Mouse (Mus musculus) splenic B cell, adult 2 months (primary cell): ENCODE results near the gene Vmn1r165.
"Not testable (repeated sequence)": the region's sequence is repeated elsewhere in the genome, so short reads cannot be mapped to it uniquely, and the experiment has no call there.

Source experiments
- DNase-seq: peaks from one replicate; pipeline ENCODE4 v3.0.0-alpha.2; 2011; ENCODE audit warnings: low read depth, low spot score
- H3K27me3 ChIP-seq: 2 replicates; pipeline ENCODE4 v1.6.1; 2012; ENCODE audit warnings: mild to moderate bottlenecking, low read length, moderate library complexity, mixed read lengths; ENCODE audit not compliant: control insufficient read depth, poor library complexity, insufficient read depth, severe bottlenecking
- H3K36me3 ChIP-seq: 2 replicates; pipeline ENCODE4 v1.6.1; 2012; ENCODE audit warnings: mild to moderate bottlenecking, low read length, moderate library complexity, mixed read lengths; ENCODE audit not compliant: control insufficient read depth, poor library complexity, insufficient read depth, severe bottlenecking

Vmn1r165 gene

DNA sequence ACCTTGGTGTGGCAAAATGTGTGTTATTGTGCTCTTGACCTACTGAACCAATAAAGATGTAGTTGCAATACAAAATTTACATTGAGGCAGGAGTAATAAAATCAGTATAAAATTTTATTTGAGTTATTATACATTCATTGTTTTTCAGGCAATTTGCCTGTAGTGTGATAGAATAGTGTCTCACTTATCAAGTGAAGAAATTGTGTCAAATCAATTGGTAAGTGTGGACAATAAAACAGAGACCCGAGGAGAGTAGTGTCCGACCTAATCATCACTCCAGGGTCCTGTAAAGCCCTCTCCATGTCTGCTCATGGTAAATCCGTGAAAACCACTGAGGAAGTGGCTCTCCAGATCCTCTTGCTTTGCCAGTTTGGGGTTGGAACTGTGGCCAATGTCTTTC lies at the start of gene Vmn1r165:
Gene Vmn1r165, plus strand, starts transcription at position 301 of the 400 bp plus-strand sequence.
- H3K27me3 ChIP-seq, H3K36me3 ChIP-seq, DNase-seq: not testable (repeated sequence)

DNA sequence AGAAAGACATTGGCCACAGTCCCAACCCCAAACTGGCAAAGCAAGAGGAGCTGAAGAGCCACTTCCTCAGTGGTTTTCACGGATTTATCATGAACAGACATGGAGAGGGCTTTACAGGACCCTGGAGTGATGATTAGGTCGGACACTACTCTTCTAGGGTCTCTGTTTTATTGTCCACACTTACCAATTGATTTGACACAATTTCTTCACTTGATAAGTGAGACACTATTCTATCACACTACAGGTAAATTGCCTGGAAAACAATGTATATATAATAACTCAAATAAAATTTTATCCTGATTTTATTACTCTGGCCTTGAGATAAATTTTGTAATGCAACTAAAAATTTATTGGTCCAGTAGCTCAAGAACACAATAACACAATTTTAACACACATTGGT lies 34.5 kb downstream of the Vmn1r165 start, which contains the start of gene Vmn1r166:
Gene Vmn1r166, minus strand, starts transcription at position 101 of the 400 bp plus-strand sequence.
- H3K27me3 ChIP-seq, H3K36me3 ChIP-seq, DNase-seq: not testable (repeated sequence)
